Mouse (Mus musculus) lung, adult 18-20 months (tissue): Measurements from ENCODE around the gene Cxcl16.

Experiments
- DNase-seq, 2 experiments: peaks; one replicate each; pipeline ENCODE4 v3.0.0; 2022; ENCODE audit warnings: mixed read lengths in 2 of 2

The Cxcl16 gene

DNA sequence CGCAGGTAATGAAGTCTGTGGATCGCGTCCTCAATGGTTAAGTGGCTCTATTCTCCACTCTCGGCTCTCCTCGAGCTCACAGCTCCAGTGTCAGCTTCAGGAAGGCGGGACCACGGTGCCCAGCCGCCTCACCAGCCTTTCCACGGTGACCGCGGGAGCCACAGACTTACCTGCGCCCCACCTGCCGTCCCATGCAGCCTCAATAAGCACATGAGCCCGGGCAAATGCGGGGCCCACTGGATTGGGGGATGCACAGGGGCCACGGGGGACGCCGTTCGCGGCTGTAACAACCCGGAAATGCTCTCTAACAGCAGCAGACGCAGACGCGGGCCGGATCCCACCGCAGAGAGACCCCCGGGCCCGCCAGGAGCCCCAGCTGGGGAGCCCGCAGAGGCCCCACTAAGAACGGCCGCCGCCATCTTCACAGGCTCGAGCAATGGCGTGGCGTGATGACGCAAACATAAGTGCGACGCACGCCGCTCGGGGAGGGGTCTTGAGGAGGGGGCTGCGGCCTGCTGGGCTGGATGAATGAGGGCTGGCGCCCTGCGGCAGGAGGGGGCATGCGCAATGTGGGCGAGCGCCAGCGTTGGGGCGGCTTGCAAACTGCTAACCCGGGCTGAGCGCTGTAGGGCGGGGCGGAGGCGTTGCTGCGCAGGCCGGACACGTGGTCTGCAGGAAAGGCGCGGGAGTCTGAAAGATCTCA is 50.0 kb downstream of the Cxcl16 start, which contains the start of gene Pelp1:
Gene Pelp1 (minus strand): TSS at position 438 of the 703 bp plus-strand sequence.
- DNase-seq, result peak; percentile 85 to 87
